Mouse (Mus musculus) heart, embryonic 11.5 days (tissue): ENCODE data around the gene Zfp28. TPM values are rescaled to one million over a fixed set of nuclear protein-coding genes. Genes with fewer than 3 reads are reported as not detected.

ENCODE experiments used
- ATAC-seq: fragments of 200-750 bp; cut with Nextera tagmentation; replicated peaks from 2 replicates; pipeline ENCODE4 v1.8.0; 2017; ENCODE audit warnings: moderate library complexity; ENCODE audit not compliant: insufficient number of reproducible peaks, low FRiP score, low TSS enrichment
- H3K27ac ChIP-seq: fragments of 300-500 bp; sonication (generic); 2 replicates; pipeline ENCODE4 v1.5.1; 2014; ENCODE audit warnings: mild to moderate bottlenecking, low read depth, low read length
- H3K27me3 ChIP-seq: fragments of 300-500 bp; sonication (generic); 2 replicates; pipeline ENCODE4 v1.6.1; 2014; ENCODE audit warnings: mild to moderate bottlenecking, low read length, mixed read lengths; ENCODE audit not compliant: control insufficient read depth, insufficient read depth
- H3K36me3 ChIP-seq: fragments of 300-500 bp; sonication (generic); 2 replicates; pipeline ENCODE4 v1.6.1; 2014; ENCODE audit warnings: mild to moderate bottlenecking, low read length, moderate library complexity, mixed read lengths; ENCODE audit not compliant: control insufficient read depth, insufficient read depth
- H3K4me1 ChIP-seq: fragments of 300-500 bp; sonication (generic); 2 replicates; pipeline ENCODE4 v1.6.1; 2014; ENCODE audit warnings: low read length; ENCODE audit not compliant: control insufficient read depth, insufficient read depth
- H3K4me2 ChIP-seq: fragments of 300-500 bp; sonication (generic); 2 replicates; pipeline ENCODE4 v1.6.1; 2014; ENCODE audit warnings: mild to moderate bottlenecking, moderate library complexity
- H3K4me3 ChIP-seq: fragments of 300-500 bp; sonication (generic); 2 replicates; pipeline ENCODE4 v1.5.1; 2014; ENCODE audit warnings: low read depth, low read length
- H3K9ac ChIP-seq: fragments of 300-500 bp; sonication (generic); 2 replicates; pipeline ENCODE4 v1.6.1; 2014; ENCODE audit warnings: mild to moderate bottlenecking, low read depth, low read length, moderate library complexity
- H3K9me3 ChIP-seq: fragments of 300-500 bp; sonication (generic); replicated peaks from 2 replicates; pipeline ENCODE4 v1.6.1; 2016; ENCODE audit warnings: low read length; ENCODE audit not compliant: control insufficient read depth
- WGBS: fragments of 180-500 bp; shearing (Covaris S2); extraction: QIAGEN DNeasy Blood & Tissue Kit; methylation state at CpG from one replicate; pipeline ENCODE4 v1.1.7; 2014; ENCODE audit not compliant: insufficient replicate concordance; 5-methylcytosine and 5-hydroxymethylcytosine counted together
- polyA plus RNA-seq: library from polyadenylated mRNA; unstranded; fragments of >200 nt; fragmentation: Nextera tagmentation; extraction: Ambion mirVana; gene quantifications from 2 replicates; pipeline ENCODE4 v1.2.1, GENCODE M21; 2014

Gene Zfp28
- polyA plus RNA-seq, 1 experiment from 2014 or later = 8.5 TPM

DNA sequence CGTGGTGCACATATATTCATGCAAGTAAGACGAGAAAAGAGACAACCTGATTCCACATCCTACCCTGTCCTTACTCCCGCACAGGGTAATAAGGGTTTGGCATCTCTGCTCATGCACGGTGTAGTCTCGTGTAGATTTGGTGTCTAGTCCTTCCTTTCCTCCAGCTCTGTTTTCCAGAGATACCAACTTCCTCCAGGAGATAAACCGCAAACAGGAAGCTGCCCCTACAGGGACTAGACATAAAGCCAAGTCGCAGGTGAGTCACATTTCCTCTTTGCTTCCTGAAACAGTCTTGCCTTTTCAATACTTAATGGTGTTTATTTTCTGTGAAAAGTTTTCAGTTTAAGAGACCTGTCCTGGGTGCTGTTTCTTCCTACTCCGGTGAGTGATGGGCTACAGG lies 916 bp downstream of the Zfp28 start:
- peaks cover 5% of the 10 kb centered on the region for H3K4me1 ChIP-seq
- no peaks in the 10 kb centered on the region for H3K9me3 ChIP-seq
- no peaks in the 10 kb centered on the region for H3K36me3 ChIP-seq
- H3K27ac ChIP-seq = no peak overlapping the region
- 48% methylated on average over 8 of the region's 8 CpGs for WGBS
- no peaks in the 10 kb centered on the region for H3K27me3 ChIP-seq
- peak overlapping the region; percentile 83; the same call in 1 of the 2 replicates for H3K9ac ChIP-seq
- ATAC-seq = no peak
- H3K4me2 ChIP-seq = peak overlapping the region; percentile 87
- H3K4me3 ChIP-seq = peak overlapping the region; percentile 66

DNA sequence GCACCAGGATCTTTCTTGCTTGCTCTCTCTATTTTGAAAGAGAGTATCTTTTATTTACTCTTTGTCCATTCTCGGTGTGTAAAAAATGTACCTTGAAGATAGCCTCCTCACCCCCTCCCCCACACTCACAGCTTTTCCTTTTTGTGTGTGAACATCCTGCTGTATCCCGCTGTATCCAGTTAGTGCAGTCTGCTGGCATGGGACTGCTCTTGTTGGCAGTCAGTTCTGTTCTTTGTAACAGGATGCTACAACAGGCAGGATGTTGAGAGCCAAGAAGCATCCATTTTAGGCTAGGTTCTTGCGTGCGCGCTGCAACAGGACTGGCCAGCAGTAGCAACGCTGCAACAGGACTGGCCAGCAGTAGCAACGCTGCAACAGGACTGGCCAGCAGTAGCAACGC lies 3.9 kb downstream of the Zfp28 start:
- peaks cover 9% of the 10 kb centered on the region; the same call in 1 of the 2 replicates for H3K36me3 ChIP-seq
- no peak for ATAC-seq
- 86% methylated on average over 8 of the region's 8 CpGs for WGBS
- peaks cover 5% of the 10 kb centered on the region for H3K4me1 ChIP-seq
- H3K27me3 ChIP-seq = no peaks in the 10 kb centered on the region
- no peak overlapping the region for H3K4me2 ChIP-seq
- no peaks in the 10 kb centered on the region for H3K9me3 ChIP-seq
- H3K27ac ChIP-seq = no peak overlapping the region
- no peak overlapping the region for H3K4me3 ChIP-seq
- no peak overlapping the region for H3K9ac ChIP-seq

DNA sequence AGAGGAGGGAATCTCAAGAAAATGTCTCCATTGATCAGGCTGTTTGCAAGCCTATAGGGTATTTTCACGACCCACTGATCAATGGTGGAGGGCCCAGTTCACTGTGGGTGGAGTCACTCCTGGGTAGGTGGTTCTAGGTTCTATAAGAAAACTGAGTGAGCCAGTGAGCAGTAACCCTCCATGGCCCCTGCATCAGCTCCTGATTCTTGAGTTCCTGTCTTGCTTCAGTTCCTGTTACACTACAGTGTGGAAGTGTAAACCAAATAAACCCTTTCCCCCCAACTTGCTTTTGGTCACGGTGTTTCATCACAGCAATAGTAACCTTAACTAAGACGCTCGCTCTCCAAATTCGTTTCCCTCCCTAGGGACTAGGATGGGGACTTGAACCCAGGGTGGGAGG lies 5.9 kb downstream of the Zfp28 start:
- no peak overlapping the region for H3K4me3 ChIP-seq
- 80% methylated on average over 5 of the region's 5 CpGs for WGBS
- H3K4me2 ChIP-seq = no peak overlapping the region
- H3K4me1 ChIP-seq = peaks cover under 1% of the 10 kb centered on the region; the same call in 1 of the 2 replicates
- peaks cover 22% of the 10 kb centered on the region for H3K36me3 ChIP-seq
- no peak for ATAC-seq
- no peak overlapping the region for H3K27ac ChIP-seq
- H3K9me3 ChIP-seq = no peaks in the 10 kb centered on the region
- H3K9ac ChIP-seq = no peak overlapping the region
- H3K27me3 ChIP-seq = no peaks in the 10 kb centered on the region

DNA sequence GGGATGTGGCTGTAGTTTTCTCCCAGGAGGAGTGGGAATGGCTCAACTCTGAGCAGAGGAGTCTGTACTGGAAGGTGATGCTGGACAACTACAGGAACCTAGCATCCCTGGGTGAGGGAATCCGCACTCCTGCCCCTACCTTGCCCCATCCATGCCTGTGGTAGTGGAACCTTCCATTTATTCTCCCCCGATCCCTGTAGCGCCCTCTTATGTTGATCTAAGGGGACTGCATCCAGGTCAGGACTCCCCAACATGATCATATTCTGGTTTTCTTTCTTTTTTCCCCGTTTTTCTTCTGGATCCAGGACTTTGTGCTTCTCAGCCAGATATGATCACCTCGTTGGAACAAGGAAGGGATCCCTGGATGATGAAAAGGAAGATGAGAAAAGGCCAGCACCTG lies 6.4 kb downstream of the Zfp28 start:
- 69% methylated on average over 5 of the region's 5 CpGs for WGBS
- no peak for ATAC-seq
- Histone ChIP-seq H3K4me3 (no peak overlapping the region), H3K4me1 (no peaks in the 10 kb centered on the region), H3K4me2 (no peak overlapping the region), H3K27me3 (no peaks in the 10 kb centered on the region), H3K27ac (no peak overlapping the region), H3K9ac (no peak overlapping the region), H3K36me3 (peaks cover 26% of the 10 kb centered on the region), H3K9me3 (no peaks in the 10 kb centered on the region)

GRCm38 (mm10) chr7:6397996-6398975 lies 15.2 kb downstream of the Zfp28 start, which contains the start of gene Smim17:
Gene Smim17, plus strand, starts transcription at chr7:6398715.
- peak; percentile 75 for ATAC-seq
- H3K27ac ChIP-seq = no peak within 1 kb of the TSS
- peak within 1 kb of the TSS; percentile 57 for H3K4me3 ChIP-seq
- H3K36me3 ChIP-seq = peaks cover 9% of the 10 kb centered on the region
- H3K4me1 ChIP-seq = no peaks in the 10 kb centered on the region
- peak within 1 kb of the TSS; percentile 73 for H3K4me2 ChIP-seq
- H3K9me3 ChIP-seq = no peaks in the 10 kb centered on the region
- H3K9ac ChIP-seq = peak within 1 kb of the TSS; percentile 65
- 27% methylated on average over 25 of the region's 25 CpGs for WGBS
- H3K27me3 ChIP-seq = no peaks in the 10 kb centered on the region

DNA sequence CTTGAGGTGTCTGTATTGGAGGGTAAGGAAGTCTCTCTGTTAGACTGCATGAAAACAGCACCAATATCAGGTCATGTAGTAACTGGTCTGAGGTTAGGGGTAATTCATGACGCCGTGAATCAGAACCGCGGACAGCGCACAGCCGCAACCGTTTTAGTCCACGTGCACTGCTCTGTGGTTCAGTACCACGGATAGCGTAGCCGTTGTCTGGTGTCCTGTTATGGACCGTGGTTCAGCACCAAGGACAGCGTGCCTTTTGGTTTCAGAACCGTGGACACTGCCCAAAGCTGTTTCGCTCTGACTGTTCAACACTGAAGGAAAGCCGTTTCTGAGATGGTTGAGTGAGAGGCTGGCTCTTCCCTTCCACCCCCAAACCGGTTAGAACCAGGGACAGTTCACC lies 26.9 kb downstream of the Zfp28 start, which contains the start of gene Gm20715:
Gene Gm20715 (plus strand): TSS at position 235 of the 400 bp plus-strand sequence.
- Histone ChIP-seq H3K9ac (no peak within 1 kb of the TSS), H3K4me1 (no peaks in the 10 kb centered on the region), H3K36me3 (no peaks in the 10 kb centered on the region), H3K4me3 (no peak within 1 kb of the TSS), H3K27me3 (no peaks in the 10 kb centered on the region), H3K27ac (no peak within 1 kb of the TSS), H3K9me3 (no peaks in the 10 kb centered on the region), H3K4me2 (no peak within 1 kb of the TSS)
- ATAC-seq = peak; percentile 72
- 3% methylated on average over 17 of the region's 17 CpGs for WGBS

GRCm38 (mm10) chr7:6414626-6415441 lies 31.7 kb downstream of the Zfp28 start:
- Histone ChIP-seq H3K27ac (no peak overlapping the region), H3K4me1 (no peaks in the 10 kb centered on the region), H3K36me3 (no peaks in the 10 kb centered on the region), H3K9ac (no peak overlapping the region), H3K27me3 (no peaks in the 10 kb centered on the region), H3K4me3 (no peak overlapping the region), H3K9me3 (no peaks in the 10 kb centered on the region), H3K4me2 (no peak overlapping the region)
- ATAC-seq = no peak
- WGBS = 8% methylated on average over 20 of the region's 22 CpGs

- Histone ChIP-seq H3K4me1 (no peaks in the 10 kb centered on the region), H3K27me3 (no peaks in the 10 kb centered on the region), H3K9ac (no peak overlapping the region), H3K4me3 (no peak overlapping the region), H3K27ac (no peak overlapping the region), H3K9me3 (no peaks in the 10 kb centered on the region), H3K4me2 (no peak overlapping the region), H3K36me3 (no peaks in the 10 kb centered on the region)
- no peak for ATAC-seq
- 17% methylated on average over 8 of the region's 8 CpGs for WGBS
These were observed 32.3 kb downstream of the Zfp28 start for GRCm38 (mm10) chr7:6415442-6415787.
